25 mouse cellular contexts compared by ENCODE assay signal in genomic region chr8:64375509-64375908, GRCm38 (mm10).
DNase-seq lines count a peak whose midpoint lies in the region; ATAC-seq and TF ChIP-seq lines count a peak whose summit lies in the region.
"Had no signal": no experiment of that assay in that cellular context is flagged by ENCODE, and none has a peak within 500 bp of the region (broad histone marks: within the 10 kb centered on the region; RNA-seq: fewer than 3 reads in every experiment).

No protein-coding gene starts in this region.

- H3K27me3 ChIP-seq in lung, embryonic 14.5 days (ENCODE audit: insufficient read depth, low read length) = no peaks in the 10 kb centered on the region
- H3K27me3 ChIP-seq: heart, embryonic 12.5 days; heart, embryonic 15.5 days; hindbrain, embryonic 13.5 days had no signal

- no peaks in the 10 kb centered on the region for H3K9me3 ChIP-seq in lung, embryonic 14.5 days (ENCODE audit: low read depth, low read length)
- H3K9me3 ChIP-seq: heart, embryonic 12.5 days; heart, embryonic 15.5 days; hindbrain, embryonic 10.5 days; hindbrain, embryonic 13.5 days had no signal

- ATAC-seq in lung, embryonic 14.5 days (ENCODE audit: insufficient read depth) = no peak
- peak; percentile 86 for ATAC-seq in granulocyte monocyte progenitor cell, adult 5-6 weeks (replicated peaks; ENCODE audit: poor library complexity, severe bottlenecking)
- no peak for ATAC-seq in frontal cortex, adult (ENCODE audit: low TSS enrichment)
- ATAC-seq: activated CD4-positive, CD25-positive, alpha-beta regulatory T cell, adult 4 months; forebrain, embryonic 14.5 days; forebrain, postnatal 0 days; hindbrain, embryonic 16.5 days had no signal

- WGBS in lung, embryonic 14.5 days = 60% methylated on average over 4 of the region's 4 CpGs

- H3K4me1 ChIP-seq in lung, embryonic 14.5 days (ENCODE audit: insufficient read depth) = no peaks in the 10 kb centered on the region
- H3K4me1 ChIP-seq: hindbrain, embryonic 10.5 days; hindbrain, embryonic 13.5 days had no signal

- H3K4me2 ChIP-seq in lung, embryonic 14.5 days = no peak overlapping the region
- H3K4me2 ChIP-seq: heart, embryonic 12.5 days; heart, embryonic 15.5 days; hindbrain, embryonic 13.5 days had no signal

- peak; percentile 9 for DNase-seq in lung, embryonic 14.5 days
- no peak for DNase-seq in lung, postnatal 4 days
- peak; percentile 3 for DNase-seq in lung, postnatal 36 days
- no peak for DNase-seq in lung, postnatal 10 days
- DNase-seq in gastrocnemius, postnatal 4 days (ENCODE audit: low spot score in 2 of 2) = no peak
- no peak for DNase-seq in retina, postnatal 1 day
- DNase-seq: adrenal gland, postnatal 10 days; cerebellum, adult 11 months; cerebellum, adult 8-10 months; cerebellum, postnatal 10 days; cerebellum, postnatal 36 days; forebrain, postnatal 0 days; gastrocnemius, postnatal 25 days; heart, adult 18-20 months; heart, postnatal 10 days; heart, postnatal 36 days had no signal

- no peak overlapping the region for H3K27ac ChIP-seq in lung, embryonic 14.5 days (ENCODE audit: low read depth)
- H3K27ac ChIP-seq: heart, embryonic 15.5 days; hindbrain, embryonic 10.5 days; hindbrain, embryonic 13.5 days had no signal

- no peak for TF ChIP-seq CTCF in lung, embryonic 14.5 days (IDR thresholded peaks at IDR 0.05; ENCODE audit: low read depth)

- no peaks in the 10 kb centered on the region for H3K36me3 ChIP-seq in lung, embryonic 14.5 days (ENCODE audit: insufficient read depth)
- H3K36me3 ChIP-seq: heart, embryonic 12.5 days; heart, embryonic 15.5 days; hindbrain, embryonic 10.5 days; hindbrain, embryonic 13.5 days had no signal

- H3K4me3 ChIP-seq in lung, embryonic 14.5 days (ENCODE audit: low read depth, low read length) = no peak overlapping the region
- H3K4me3 ChIP-seq: heart, embryonic 12.5 days; heart, embryonic 15.5 days; hindbrain, embryonic 10.5 days; hindbrain, embryonic 13.5 days had no signal

- H3K9ac ChIP-seq in lung, embryonic 14.5 days = no peak overlapping the region
- H3K9ac ChIP-seq: forebrain, postnatal 0 days; heart, embryonic 12.5 days; heart, embryonic 15.5 days; hindbrain, embryonic 13.5 days had no signal

Comparison
In these comparisons a context has a peak if more than half of its experiments do, and no peak if none do; other contexts are left out.
1. DNase-seq: peak in lung, embryonic 14.5 days (single experiment) and lung, postnatal 36 days (single experiment); none in lung, postnatal 4 days (0 of 2), lung, postnatal 10 days (single experiment), gastrocnemius, postnatal 4 days (0 of 2) and retina, postnatal 1 day (single experiment).